Mouse (Mus musculus): ENCODE measurements around the gene Slc4a5.

Gene Slc4a5

GRCm38 (mm10) chr6:83233306-83233705 is 13.7 kb downstream of the Slc4a5 start:
- DNase-seq (ENCODE audit: low spot score) = no peak

DNA sequence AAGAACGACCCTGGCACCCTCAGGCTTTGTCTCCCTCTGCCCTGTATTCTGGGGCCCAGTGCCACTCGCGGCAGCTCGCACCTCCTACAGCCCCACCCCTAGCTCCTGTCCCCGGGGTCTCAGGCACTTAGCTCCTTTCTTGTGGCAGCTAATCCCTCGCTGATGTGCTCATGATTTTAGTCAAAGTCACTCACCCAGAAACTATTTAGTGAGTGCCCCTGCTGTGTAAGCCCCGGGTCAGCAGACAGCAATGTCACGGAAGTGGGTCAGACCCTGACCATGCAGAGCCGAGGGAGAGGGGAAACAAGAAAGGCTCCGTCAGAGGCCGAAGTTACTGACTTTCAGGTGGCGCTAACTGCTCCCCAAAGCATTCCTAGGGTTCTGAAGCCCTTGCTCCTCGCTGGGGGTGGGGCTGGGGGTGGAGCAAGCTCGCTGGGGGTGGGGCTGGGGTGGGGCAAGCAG is 14.7 kb downstream of the Slc4a5 start:
- peak; percentile 19 for DNase-seq (ENCODE audit: low spot score)

- no peak for DNase-seq (ENCODE audit: low spot score)
Observed at GRCm38 (mm10) chr6:83237123-83237522, 17.5 kb downstream of the Slc4a5 start.

- DNase-seq (ENCODE audit: low spot score) = no peak
Observed at GRCm38 (mm10) chr6:83244422-83245061, 24.9 kb downstream of the Slc4a5 start.

GRCm38 (mm10) chr6:83245134-83245533 is 25.5 kb downstream of the Slc4a5 start:
- DNase-seq (ENCODE audit: low spot score) = peak; percentile 65

- DNase-seq (ENCODE audit: low spot score) = no peak
Observed at GRCm38 (mm10) chr6:83245997-83246396, 26.4 kb downstream of the Slc4a5 start.

GRCm38 (mm10) chr6:83246750-83247149 is 27.1 kb downstream of the Slc4a5 start:
- DNase-seq (ENCODE audit: low spot score) = no peak

DNA sequence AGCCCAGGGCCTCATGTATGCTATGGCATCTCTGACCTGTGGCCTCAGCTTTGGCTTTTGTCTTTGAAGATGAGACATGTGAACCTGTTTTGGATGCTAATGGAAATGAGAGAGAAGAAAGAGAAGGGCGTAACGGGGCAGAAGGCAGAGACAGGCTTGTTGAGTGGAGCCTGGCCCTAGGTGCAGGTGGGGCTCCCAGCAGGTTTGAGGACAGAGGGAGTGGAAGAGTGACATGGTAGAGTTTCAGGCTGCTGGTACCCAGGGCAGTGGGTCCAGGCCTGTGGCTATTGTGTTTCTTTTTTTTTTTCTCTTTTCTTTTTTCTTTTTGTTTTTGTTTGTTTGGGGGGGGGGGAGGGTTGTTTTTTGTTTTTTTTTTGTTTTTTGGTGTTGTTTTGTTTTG is 27.5 kb downstream of the Slc4a5 start:
- no peak for DNase-seq (ENCODE audit: low spot score)

DNA sequence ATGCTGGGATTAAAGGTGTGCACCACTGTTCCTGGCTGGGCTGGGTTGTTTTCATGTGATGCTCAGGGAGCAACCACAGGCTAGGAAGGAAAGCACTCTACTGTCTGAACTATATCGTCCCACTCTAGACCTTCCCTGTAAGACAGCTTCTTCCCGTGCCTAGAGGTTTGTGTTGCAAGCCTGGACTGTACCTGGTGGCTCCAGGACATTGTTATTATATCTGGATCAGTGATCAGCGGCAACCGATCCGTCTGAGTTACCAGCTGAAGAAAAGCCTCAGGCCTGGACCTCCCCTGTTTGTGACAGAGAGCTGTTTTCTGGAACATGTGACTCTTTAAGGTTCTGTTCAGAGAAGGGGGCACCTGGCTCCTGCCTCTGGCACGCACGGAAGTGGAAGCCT is 34.6 kb downstream of the Slc4a5 start:
- DNase-seq (ENCODE audit: low spot score) = no peak

- DNase-seq (ENCODE audit: low spot score) = no peak
Observed at GRCm38 (mm10) chr6:83264516-83264915, 44.9 kb downstream of the Slc4a5 start.

DNA sequence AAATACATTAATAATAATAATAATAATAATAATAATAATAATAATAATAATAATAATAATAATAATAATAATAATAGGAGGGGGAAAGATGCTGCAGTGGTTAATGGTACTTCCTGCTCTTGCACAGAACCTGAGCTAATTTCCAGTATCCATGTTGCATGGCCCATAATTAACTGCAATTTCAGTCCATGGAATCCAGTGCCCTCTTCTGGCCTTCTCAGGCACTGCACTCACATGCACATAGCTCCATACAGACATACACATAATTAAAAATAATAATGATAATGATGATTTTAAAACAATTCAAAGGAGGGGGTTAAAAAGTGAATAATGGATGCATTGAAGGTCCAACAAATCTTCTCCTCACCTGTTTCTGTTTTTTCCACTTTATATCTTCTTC is 45.6 kb downstream of the Slc4a5 start:
- peak; percentile 51 for DNase-seq (ENCODE audit: low spot score)

DNA sequence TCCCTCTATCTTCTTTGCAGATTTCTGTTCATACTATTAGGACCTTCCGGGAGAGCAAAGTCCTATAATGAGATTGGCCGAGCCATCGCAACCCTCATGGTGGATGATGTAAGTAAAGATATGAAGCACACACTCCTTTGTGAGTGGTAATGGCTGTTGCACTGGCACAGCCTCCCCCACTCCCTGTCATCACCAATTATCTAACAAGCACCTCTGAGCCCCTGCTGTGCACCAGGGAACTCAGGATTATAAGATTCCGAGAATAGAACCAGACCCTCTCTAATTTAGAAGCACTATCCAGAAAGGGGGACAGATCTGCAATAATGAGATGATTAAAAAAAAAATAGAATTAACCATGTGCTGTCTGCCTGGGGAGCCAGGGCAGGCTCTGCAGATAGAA is 46.0 kb downstream of the Slc4a5 start:
- peak; percentile 72 for DNase-seq (ENCODE audit: low spot score)

- DNase-seq (ENCODE audit: low spot score) = no peak
Observed at GRCm38 (mm10) chr6:83267616-83268015, 48.0 kb downstream of the Slc4a5 start.

GRCm38 (mm10) chr6:83268144-83269010 is 48.7 kb downstream of the Slc4a5 start:
- peak; percentile 95 for DNase-seq (ENCODE audit: low spot score)

DNA sequence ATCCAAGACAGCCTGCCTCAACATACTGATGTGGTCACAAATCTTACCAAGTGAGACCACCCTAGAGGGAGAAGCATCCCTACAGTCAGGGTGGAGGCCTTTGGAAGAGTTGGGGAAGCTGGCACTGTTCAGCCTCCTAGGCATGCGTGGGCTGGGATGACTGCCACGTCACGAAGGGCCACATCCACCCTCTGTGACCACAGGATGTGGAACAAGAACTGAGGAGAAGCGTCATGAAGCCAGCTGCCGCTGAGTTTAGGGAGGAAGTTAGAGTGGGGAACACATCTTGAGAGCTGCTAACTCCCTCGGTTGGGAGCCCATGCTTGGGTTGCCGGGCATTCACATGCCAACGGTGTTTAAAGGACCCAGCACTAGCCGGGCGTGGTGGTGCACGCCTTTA is 54.1 kb downstream of the Slc4a5 start:
- no peak for DNase-seq (ENCODE audit: low spot score)

GRCm38 (mm10) chr6:83277151-83277550 is 57.5 kb downstream of the Slc4a5 start:
- no peak for DNase-seq (ENCODE audit: low spot score)

- peak; percentile 53 for DNase-seq (ENCODE audit: low spot score)
Observed at GRCm38 (mm10) chr6:83278881-83279280, 59.3 kb downstream of the Slc4a5 start.

- no peak for DNase-seq (ENCODE audit: low spot score)
Observed at GRCm38 (mm10) chr6:83280256-83280955, 60.8 kb downstream of the Slc4a5 start.

GRCm38 (mm10) chr6:83300447-83301229 is 81.0 kb downstream of the Slc4a5 start:
- no peak for DNase-seq (ENCODE audit: low spot score)

- DNase-seq (ENCODE audit: low spot score) = no peak
Observed at GRCm38 (mm10) chr6:83301294-83301693, 81.7 kb downstream of the Slc4a5 start.

DNA sequence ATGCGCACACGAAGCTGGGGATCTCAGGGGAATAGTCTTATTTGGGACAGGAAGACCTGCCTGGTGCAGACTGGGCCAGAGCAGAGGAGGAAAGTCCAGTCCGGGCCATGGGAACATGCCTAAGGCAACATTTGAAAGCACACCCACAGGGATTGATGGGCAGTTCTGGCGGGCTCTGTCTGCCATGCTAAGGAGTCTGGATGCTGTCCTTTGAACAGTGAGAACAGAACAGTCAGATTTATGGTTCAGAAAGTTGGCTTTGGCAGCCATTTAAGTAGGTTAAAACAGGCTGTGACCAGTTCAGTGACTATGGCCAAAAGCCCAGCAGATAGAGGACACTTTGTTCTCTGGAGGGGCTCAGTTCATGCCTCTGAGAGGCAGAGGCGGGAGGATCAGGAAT is 82.6 kb downstream of the Slc4a5 start:
- DNase-seq (ENCODE audit: low spot score) = peak; percentile 61

DNA sequence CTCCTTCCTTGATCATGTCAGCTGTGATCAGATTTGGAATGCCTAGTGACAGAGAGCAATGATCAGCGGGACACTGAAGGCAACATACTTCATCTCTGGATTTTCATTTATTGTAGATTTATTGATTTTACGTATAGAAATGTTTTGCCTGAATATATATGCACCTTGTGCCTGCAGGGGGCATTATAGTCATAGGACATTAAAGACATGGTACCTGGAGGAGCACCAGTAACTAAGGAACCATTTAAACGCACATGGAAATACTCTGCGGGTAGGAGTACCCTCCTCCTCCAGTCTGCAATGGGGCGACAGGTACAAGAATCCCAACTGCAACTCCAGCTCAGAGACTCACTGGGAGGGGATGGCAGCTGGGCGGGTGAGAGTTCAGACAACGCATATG is 89.4 kb downstream of the Slc4a5 start:
- no peak for DNase-seq (ENCODE audit: low spot score)

Measured in MN1 (cell line).